Mouse (Mus musculus) olfactory bulb, adult 2 months (tissue): ENCODE data around the gene Coq10b. TPM values are rescaled to one million over a fixed set of nuclear protein-coding genes. Genes with fewer than 3 reads are reported as not detected.
"Not testable (repeated sequence)": the region's sequence is repeated elsewhere in the genome, so short reads cannot be mapped to it uniquely, and the experiment has no call there.

ENCODE experiments used
- H3K27ac ChIP-seq: fragments of 200-500 bp; 2 replicates; pipeline ENCODE4 v1.5.1; 2012; ENCODE audit warnings: low read depth, low read length; ENCODE audit not compliant: insufficient read depth
- H3K4me1 ChIP-seq: fragments of 200-500 bp; 2 replicates; pipeline ENCODE4 v1.6.1; 2012; ENCODE audit warnings: low read length; ENCODE audit not compliant: control insufficient read depth, insufficient read depth
- H3K4me3 ChIP-seq: fragments of 200-500 bp; 2 replicates; pipeline ENCODE4 v1.5.1; 2012; ENCODE audit warnings: mild to moderate bottlenecking, low read depth, low read length, moderate library complexity; ENCODE audit not compliant: insufficient read depth
- CTCF ChIP-seq: fragments of 200-500 bp; IDR thresholded peaks from 2 replicates; pipeline ENCODE4 v1.5.1; 2012; ENCODE audit warnings: low read depth, mild to moderate bottlenecking, low read length, moderate library complexity; ENCODE audit not compliant: insufficient read depth
- POLR2A ChIP-seq: fragments of 200-500 bp; IDR thresholded peaks from 2 replicates; pipeline ENCODE4 v1.6.1; 2012; ENCODE audit warnings: mild to moderate bottlenecking, low read depth, low read length, moderate library complexity; ENCODE audit not compliant: insufficient read depth
- WGBS: fragments of 180-500 bp; shearing (Covaris S2); methylation state at CpG from one replicate; pipeline ENCODE4 v1.1.7; 2018; 5-methylcytosine and 5-hydroxymethylcytosine counted together
- polyA plus RNA-seq: library from polyadenylated mRNA; stranded (reverse); fragments of >200 nt; gene quantifications from 2 replicates; pipeline ENCODE4 v1.2.4, GENCODE M21; 2012; ENCODE audit warnings: low replicate concordance; ENCODE audit not compliant: missing spikeins, insufficient read depth, insufficient read length

Gene Coq10b
- polyA plus RNA-seq, 1 experiment = not detected

DNA sequence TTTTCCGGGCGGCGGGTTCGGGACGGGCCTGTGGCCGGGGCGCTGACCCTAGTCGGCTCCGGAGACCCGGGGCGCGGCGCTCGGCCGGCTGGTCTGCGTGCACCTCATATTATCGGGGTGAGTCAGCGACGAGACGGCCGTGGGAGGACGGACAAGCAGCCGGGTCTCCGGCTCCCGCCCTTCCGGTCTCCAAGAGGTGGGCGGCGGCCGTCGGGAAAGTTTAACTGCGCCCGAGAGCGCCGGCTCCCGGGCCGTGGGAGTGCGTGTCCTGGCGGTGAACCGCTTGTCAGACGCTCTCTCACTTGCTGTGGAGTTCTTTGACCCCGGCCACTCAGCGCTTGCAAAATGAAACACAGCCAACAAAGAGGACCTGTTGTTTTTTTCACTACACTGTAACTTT is 435 bp downstream of the Coq10b start:
- Histone ChIP-seq H3K27ac (peak overlapping the region; percentile 76), H3K4me3 (peak overlapping the region; percentile 76), H3K4me1 (peaks cover 3% of the 10 kb centered on the region; the same call in 1 of the 2 replicates)
- TF ChIP-seq POLR2A (no peak), CTCF (no peak)
- WGBS = 0% methylated on average over 42 of the region's 42 CpGs

DNA sequence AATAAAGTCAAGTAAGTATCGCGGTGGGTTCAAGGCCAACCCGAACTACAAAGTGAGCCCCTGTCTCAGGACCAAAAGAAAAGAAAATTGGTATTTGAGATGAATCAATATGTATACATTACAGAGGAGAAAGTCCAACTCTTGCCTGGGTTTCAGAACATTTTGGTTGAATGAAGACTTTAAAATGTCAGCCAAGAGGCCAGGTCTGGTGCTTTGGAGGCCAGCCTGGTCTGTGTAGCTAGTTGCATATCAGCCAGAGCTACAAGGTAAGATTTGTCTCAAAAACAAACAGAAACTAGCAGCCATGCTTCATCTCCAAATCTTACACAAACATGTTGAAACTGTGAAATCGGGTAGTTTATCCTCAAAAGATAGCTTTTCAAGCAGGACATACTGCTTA is 1.0 kb downstream of the Coq10b start:
- Histone ChIP-seq H3K4me3 (no peak overlapping the region), H3K27ac (no peak overlapping the region), H3K4me1 (peaks cover 3% of the 10 kb centered on the region; the same call in 1 of the 2 replicates)
- WGBS = 61% methylated on average over 4 of the region's 4 CpGs
- TF ChIP-seq CTCF (no peak), POLR2A (no peak)

DNA sequence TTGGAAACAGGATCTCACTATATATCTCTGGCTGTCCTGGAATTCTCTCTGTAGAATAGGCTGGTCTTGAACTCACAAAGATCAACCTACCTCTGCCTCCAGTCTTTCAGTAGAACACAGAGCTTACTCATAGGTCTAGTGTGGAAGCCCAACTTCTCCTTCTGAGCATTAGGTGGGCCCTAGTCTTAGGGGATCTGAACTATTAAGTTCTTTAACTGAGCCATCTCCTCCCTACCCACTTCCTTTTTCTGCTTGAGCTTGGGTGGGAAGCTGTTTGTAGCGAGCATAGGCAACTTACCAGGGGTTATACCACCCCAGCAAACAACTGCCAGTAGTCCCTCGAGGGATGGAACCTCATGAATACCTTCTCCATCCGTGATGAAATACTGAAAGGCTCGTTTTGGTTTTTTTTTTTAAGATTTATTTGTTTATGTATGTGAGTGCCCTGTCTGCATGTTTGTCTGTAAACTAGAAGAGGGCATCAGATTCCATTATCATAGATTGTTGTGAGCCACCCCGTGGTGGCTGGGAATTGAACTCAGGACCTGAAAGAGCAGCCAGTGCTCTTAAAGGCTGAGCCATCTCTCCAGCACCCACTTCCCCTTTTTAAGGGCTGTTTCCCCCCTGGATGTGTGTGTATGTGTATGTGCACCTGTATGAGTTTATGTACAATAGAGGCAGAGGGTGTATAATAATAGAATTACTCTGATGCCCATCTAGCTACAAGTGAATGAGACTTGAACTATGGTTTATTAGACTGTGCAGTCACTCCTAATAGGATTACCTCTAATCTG is 2.9 kb downstream of the Coq10b start:
- peaks cover 6% of the 10 kb centered on the region; the same call in 1 of the 2 replicates for H3K4me1 ChIP-seq
- TF ChIP-seq POLR2A (no peak), CTCF (no peak)
- no peak overlapping the region for H3K4me3 ChIP-seq
- H3K27ac ChIP-seq = no peak overlapping the region
- WGBS = 84% methylated on average over 5 of the region's 5 CpGs

DNA sequence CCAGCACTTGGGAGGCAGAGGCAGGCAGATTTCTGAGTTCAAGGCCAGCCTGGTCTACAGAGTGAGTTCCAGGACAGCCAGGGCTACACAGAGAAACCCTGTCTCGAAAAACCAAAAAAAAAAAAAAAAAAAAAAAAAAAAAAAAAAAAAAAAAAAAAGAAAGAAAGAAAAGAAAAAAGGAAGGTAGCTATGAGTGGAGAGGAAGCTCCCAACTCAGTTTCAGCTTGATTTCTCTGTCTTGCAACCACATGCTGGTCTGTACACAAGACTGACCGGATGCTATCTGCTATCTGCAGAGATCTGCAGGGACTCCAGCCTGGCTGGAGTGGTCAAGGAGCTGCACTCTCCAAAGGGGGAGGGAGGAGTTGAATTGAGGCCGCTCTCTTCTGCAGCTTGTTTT is 5.8 kb downstream of the Coq10b start:
- WGBS = 91% methylated on average over 2 of the region's 3 CpGs
- not testable (repeated sequence) for H3K27ac ChIP-seq, H3K4me3 ChIP-seq, H3K4me1 ChIP-seq

DNA sequence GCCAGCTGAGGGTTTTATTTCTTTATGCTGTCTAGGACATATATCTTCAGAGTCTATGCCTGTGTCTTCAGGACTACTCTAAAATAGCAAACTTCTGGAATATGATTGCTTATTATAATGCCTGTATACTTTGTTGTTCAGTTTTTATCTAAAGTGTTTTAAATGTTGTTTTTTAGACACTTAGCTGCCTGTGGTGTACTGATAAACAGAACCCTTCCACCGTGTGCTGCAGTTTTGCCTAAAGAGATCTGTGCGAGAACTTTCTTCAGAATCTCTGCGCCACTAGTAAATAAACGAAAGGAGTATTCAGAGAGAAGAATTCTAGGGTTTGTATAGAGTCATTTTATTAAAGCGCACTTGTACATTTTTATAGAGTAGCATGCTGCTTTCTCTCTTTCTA is 8.5 kb downstream of the Coq10b start:
- Histone ChIP-seq H3K4me3 (no peak overlapping the region), H3K27ac (no peak overlapping the region), H3K4me1 (peaks cover 6% of the 10 kb centered on the region; the same call in 1 of the 2 replicates)
- TF ChIP-seq POLR2A = no peak
- no peak for TF ChIP-seq CTCF
- whole genome bisulfite sequencing = 92% methylated on average over 5 of the region's 5 CpGs

DNA sequence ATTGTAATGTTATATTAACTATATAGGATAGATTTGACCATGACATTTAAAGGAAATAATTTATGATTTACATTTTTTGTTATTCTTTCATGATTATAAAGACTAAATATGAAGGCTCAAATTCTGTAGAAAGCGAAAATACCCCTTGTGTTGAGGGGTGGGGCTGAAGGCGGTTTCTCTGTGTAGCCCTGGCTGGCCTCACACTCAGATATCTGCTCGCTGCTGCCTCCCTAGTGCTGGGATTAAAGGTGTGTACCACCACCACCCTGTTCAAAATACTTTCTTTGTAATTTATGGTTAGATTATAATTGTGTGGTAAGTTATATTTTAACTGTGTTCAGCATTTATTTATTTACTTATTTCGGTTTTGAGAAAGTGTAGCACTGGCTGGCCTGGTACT is 9.2 kb downstream of the Coq10b start:
- peaks cover 5% of the 10 kb centered on the region; the same call in 1 of the 2 replicates for H3K4me1 ChIP-seq
- H3K4me3 ChIP-seq = no peak overlapping the region
- 94% methylated on average over 4 of the region's 4 CpGs for WGBS
- H3K27ac ChIP-seq = no peak overlapping the region
- no peak for TF ChIP-seq POLR2A
- TF ChIP-seq CTCF = no peak

DNA sequence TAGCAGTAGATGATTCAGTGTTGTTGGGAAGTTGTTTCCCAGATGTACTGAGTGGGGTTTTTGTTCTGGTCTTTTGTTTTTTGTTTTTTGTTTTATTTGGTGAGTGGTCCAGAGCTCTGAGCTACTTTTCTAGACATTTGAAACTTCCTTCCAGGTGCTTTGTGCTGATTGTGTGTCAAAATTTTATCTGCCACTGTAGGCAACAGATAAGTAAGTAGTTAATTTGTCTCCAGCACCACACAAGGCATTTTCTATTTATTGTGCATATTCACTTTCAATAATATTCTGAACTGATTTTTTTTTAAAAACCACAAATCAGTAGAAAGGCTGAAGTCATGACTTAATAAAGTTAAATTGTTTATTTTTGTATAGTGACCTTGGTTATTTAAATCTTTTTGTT is 19.8 kb downstream of the Coq10b start:
- H3K27ac ChIP-seq, H3K4me1 ChIP-seq, H3K4me3 ChIP-seq: not testable (repeated sequence)

DNA sequence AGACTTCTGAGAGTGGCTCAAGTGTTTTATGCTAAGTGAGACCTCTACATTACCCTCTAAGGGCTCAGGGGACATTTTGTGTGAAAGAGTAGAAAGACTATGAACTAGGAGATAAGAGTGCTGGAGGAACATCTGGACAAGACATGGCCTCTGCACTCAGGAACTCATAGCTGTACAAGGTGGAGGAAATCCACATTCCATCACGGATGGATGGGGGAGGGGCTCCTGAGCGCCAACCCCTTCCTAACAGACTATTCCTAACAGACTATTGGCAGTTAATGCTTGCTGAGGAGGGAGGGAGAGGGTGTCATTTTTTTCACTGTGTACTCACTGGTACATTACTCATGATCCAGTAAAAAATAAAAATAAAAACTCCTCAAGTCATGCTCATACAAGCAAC is 22.2 kb downstream of the Coq10b start:
- H3K27ac ChIP-seq = no peak overlapping the region
- no peak for TF ChIP-seq CTCF
- TF ChIP-seq POLR2A = no peak

DNA sequence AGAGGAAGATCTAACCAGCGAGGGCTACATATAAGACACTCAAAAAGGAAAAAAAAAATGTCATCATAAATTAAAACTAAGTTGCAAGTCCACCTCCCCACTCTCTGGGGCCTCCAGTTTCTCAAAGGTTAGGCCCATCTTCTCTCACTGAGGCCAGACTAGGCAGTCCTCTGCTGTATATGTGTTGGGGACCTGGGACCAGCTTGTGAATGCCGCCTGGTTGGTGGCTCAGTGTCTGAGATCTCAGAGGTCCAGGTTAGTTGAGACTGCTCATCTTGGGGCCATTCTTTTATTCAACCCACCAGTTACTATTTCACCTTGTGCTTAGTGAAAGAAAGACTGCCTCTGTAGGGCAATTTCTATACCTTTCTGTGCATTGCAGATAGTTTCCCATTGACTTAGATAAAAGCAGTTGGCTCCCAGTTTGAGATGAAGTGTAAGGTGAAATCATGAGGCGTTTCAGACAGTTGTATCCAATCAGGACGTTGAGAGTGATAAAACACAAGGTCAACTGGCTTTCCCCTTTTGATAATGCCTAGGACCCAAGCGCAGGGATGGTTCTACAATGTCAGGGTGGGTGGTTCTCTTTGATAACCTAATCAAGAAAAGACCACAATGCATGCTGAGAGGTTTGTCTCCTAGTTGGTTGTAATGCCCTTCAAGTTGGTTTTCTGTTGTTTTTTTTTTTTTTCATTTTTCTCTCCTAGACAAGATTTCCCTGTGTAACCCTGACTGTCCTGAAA is 23.3 kb downstream of the Coq10b start:
- 76% methylated on average over 5 of the region's 5 CpGs for WGBS
- Histone ChIP-seq H3K4me1 (no peaks in the 10 kb centered on the region), H3K27ac (no peak overlapping the region), H3K4me3 (no peak overlapping the region)
- TF ChIP-seq POLR2A (no peak), CTCF (no peak)

More for the DNA sequence above, 22.2 kb downstream of the Coq10b start:
- Histone ChIP-seq H3K4me3 (no peak overlapping the region), H3K4me1 (no peaks in the 10 kb centered on the region)
- 64% methylated on average over 2 of the region's 2 CpGs for WGBS
